Mouse (Mus musculus) embryonic facial prominence, embryonic 11.5 days (tissue): ENCODE measurements around the gene Itga1. TPM values are rescaled to one million over a fixed set of nuclear protein-coding genes. Genes with fewer than 3 reads are reported as not detected.

Source experiments
- ATAC-seq: fragments of 200-750 bp; cut with Nextera tagmentation; replicated peaks from 2 replicates; pipeline ENCODE4 v1.8.0; 2017; ENCODE audit warnings: low read depth; ENCODE audit not compliant: insufficient number of reproducible peaks, low FRiP score, low TSS enrichment
- DNase-seq: peaks from one replicate; pipeline ENCODE4 v3.0.0-alpha.2; 2015; ENCODE audit warnings: low spot score
- H3K27ac ChIP-seq: fragments of 300-500 bp; sonication (generic); replicated peaks from 2 replicates; pipeline ENCODE4 v1.5.1; 2014; ENCODE audit warnings: mild to moderate bottlenecking, low read depth, low read length, control low read depth
- H3K27me3 ChIP-seq: fragments of 300-500 bp; sonication (generic); 2 replicates; pipeline ENCODE4 v1.6.1; 2014; ENCODE audit warnings: mild to moderate bottlenecking, low read length, moderate library complexity, mixed read lengths; ENCODE audit not compliant: control insufficient read depth, insufficient read depth
- H3K36me3 ChIP-seq: fragments of 300-500 bp; sonication (generic); replicated peaks from 2 replicates; pipeline ENCODE4 v1.6.1; 2014; ENCODE audit warnings: low read depth, mild to moderate bottlenecking, low read length, moderate library complexity, mixed read lengths; ENCODE audit not compliant: control insufficient read depth, insufficient read depth
- H3K4me1 ChIP-seq: fragments of 300-500 bp; sonication (generic); 2 replicates; pipeline ENCODE4 v1.6.1; 2014; ENCODE audit warnings: low read length, mixed read lengths; ENCODE audit not compliant: control insufficient read depth, insufficient read depth
- H3K4me2 ChIP-seq: fragments of 300-500 bp; sonication (generic); 2 replicates; pipeline ENCODE4 v1.6.1; 2014; ENCODE audit warnings: low read depth, mild to moderate bottlenecking, control low read depth, low read length, moderate library complexity
- H3K4me3 ChIP-seq: fragments of 300-500 bp; sonication (generic); 2 replicates; pipeline ENCODE4 v1.5.1; 2014; ENCODE audit warnings: low read depth, low read length, control low read depth
- H3K9ac ChIP-seq: fragments of 300-500 bp; sonication (generic); replicated peaks from 2 replicates; pipeline ENCODE4 v1.6.1; 2014; ENCODE audit warnings: mild to moderate bottlenecking, control low read depth, low read length
- H3K9me3 ChIP-seq: fragments of 300-500 bp; sonication (generic); replicated peaks from 2 replicates; pipeline ENCODE4 v1.6.1; 2016; ENCODE audit warnings: mild to moderate bottlenecking, low read length, inconsistent platforms, mixed read lengths; ENCODE audit not compliant: control insufficient read depth
- WGBS: fragments of 180-500 bp; shearing (Covaris S2); extraction: QIAGEN DNeasy Blood & Tissue Kit; methylation state at CpG from one replicate; pipeline ENCODE4 v1.1.7; 2014; 5-methylcytosine and 5-hydroxymethylcytosine counted together
- polyA plus RNA-seq: library from polyadenylated mRNA; unstranded; fragments of >200 nt; fragmentation: Nextera tagmentation; extraction: Ambion mirVana; gene quantifications from 2 replicates; pipeline ENCODE4 v1.2.1, GENCODE M21; 2014

Gene Itga1
- polyA plus RNA-seq, 1 experiment from 2014 or later = 2.6 TPM

DNA sequence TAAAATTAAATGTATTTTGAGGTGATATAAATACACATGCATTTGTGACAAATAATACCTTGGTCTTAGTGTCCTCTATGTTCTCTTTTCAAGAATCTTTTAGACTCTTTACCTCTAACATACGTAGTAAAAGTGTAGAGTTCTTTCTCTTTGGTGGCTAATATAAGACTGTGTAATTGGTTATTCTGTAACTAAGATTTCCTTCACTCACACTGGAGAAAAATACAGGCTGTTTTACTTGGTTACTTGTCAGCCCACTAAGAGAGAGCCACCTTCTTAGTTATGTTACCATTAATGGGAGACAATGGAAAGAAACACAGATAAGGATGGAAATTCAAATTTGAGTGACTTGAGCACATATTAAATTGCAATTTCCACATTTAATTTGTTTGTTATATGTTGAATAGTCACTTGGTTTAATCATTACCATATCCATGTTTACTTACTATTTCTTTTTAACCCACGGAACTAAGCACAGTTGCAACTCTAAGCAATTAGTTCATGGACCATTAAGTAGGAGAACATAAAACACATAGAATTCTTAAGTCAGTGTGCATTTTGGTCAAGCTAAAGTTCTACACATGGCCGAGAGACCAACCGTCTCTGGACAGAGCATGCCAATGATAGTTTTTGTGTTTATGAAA lies 34.3 kb downstream of the Itga1 start:
- Histone ChIP-seq H3K4me1 (no peaks in the 10 kb centered on the region), H3K36me3 (no peaks in the 10 kb centered on the region), H3K27ac (no peak overlapping the region), H3K27me3 (no peaks in the 10 kb centered on the region), H3K9ac (no peak overlapping the region), H3K9me3 (no peaks in the 10 kb centered on the region), H3K4me3 (no peak overlapping the region), H3K4me2 (no peak overlapping the region)
- ATAC-seq (no peak), DNase-seq (no peak)
- WGBS = 89% methylated on average over 4 of the region's 4 CpGs

GRCm38 (mm10) chr13:115057555-115057954 lies 44.2 kb downstream of the Itga1 start:
- H3K9me3 ChIP-seq = no peaks in the 10 kb centered on the region
- H3K27ac ChIP-seq = no peak overlapping the region
- no peak overlapping the region for H3K4me3 ChIP-seq
- no peak overlapping the region for H3K9ac ChIP-seq
- 85% methylated on average over 5 of the region's 5 CpGs for WGBS
- ATAC-seq (no peak), DNase-seq (no peak)
- H3K4me1 ChIP-seq = no peaks in the 10 kb centered on the region
- H3K36me3 ChIP-seq = no peaks in the 10 kb centered on the region
- H3K4me2 ChIP-seq = no peak overlapping the region
- no peaks in the 10 kb centered on the region for H3K27me3 ChIP-seq

DNA sequence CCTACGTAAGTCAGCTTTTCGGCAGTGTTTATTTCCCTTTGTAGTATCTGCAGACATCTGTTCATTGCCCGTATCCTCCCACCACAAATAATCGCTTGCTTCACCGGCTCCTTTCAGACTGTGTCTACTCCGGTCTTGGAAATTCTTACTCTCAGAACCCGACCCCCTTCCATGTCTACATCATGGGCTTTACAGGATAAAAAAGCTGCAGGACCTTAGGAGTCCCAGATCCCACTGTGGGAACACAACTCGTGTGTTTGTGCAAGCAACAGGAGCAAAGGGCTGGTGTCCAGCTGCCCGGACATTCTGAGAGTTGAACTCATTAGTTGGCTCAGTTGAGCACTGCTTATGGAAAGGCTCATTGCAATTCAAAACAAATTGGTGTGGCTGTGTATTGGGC lies 47.0 kb downstream of the Itga1 start:
- Histone ChIP-seq H3K36me3 (no peaks in the 10 kb centered on the region), H3K4me2 (no peak overlapping the region), H3K4me3 (no peak overlapping the region), H3K4me1 (no peaks in the 10 kb centered on the region), H3K27me3 (no peaks in the 10 kb centered on the region), H3K27ac (no peak overlapping the region), H3K9ac (no peak overlapping the region), H3K9me3 (no peaks in the 10 kb centered on the region)
- no peak for ATAC-seq
- no peak for DNase-seq
- WGBS = 55% methylated on average over 9 of the region's 9 CpGs

DNA sequence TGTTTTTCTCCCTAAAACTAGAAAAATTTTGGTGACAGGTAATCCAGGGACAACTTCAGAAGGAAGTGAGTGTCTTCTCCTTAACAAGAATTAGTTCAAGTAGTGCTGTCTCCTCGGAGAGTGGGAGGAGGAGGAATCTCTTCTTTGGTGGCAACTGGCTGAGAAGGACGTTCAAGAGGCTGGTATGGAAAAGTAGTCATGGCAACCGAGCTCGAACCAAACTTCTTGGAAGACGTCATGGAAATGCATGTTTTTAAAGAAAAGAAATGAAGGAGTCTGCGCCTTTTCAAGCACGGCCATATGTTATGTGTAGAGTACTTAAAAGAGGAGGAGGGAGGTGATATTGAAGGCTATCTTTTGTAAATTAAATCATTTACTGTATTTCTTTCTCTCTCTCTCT lies 49.2 kb downstream of the Itga1 start:
- no peak overlapping the region for H3K4me2 ChIP-seq
- H3K9ac ChIP-seq = no peak overlapping the region
- no peak for DNase-seq
- no peak for ATAC-seq
- WGBS = 82% methylated on average over 7 of the region's 7 CpGs
- H3K36me3 ChIP-seq = no peaks in the 10 kb centered on the region
- no peak overlapping the region for H3K4me3 ChIP-seq
- H3K4me1 ChIP-seq = no peaks in the 10 kb centered on the region
- H3K9me3 ChIP-seq = no peaks in the 10 kb centered on the region
- no peaks in the 10 kb centered on the region for H3K27me3 ChIP-seq
- H3K27ac ChIP-seq = no peak overlapping the region

GRCm38 (mm10) chr13:115050660-115051559 lies 50.9 kb downstream of the Itga1 start:
- ATAC-seq (no peak), DNase-seq (no peak)
- no peaks in the 10 kb centered on the region for H3K36me3 ChIP-seq
- no peak overlapping the region for H3K4me3 ChIP-seq
- H3K27ac ChIP-seq = no peak overlapping the region
- no peaks in the 10 kb centered on the region for H3K9me3 ChIP-seq
- no peaks in the 10 kb centered on the region for H3K4me1 ChIP-seq
- no peak overlapping the region for H3K4me2 ChIP-seq
- H3K9ac ChIP-seq = no peak overlapping the region
- no peaks in the 10 kb centered on the region for H3K27me3 ChIP-seq
- 87% methylated on average over 13 of the region's 13 CpGs for WGBS

- Histone ChIP-seq H3K27me3 (no peaks in the 10 kb centered on the region), H3K4me3 (no peak overlapping the region), H3K4me2 (no peak overlapping the region), H3K9me3 (no peaks in the 10 kb centered on the region), H3K27ac (no peak overlapping the region), H3K9ac (no peak overlapping the region), H3K36me3 (no peaks in the 10 kb centered on the region), H3K4me1 (no peaks in the 10 kb centered on the region)
- ATAC-seq (no peak), DNase-seq (no peak)
- WGBS = 65% methylated on average over 2 of the region's 2 CpGs
These were observed 59.1 kb downstream of the Itga1 start for GRCm38 (mm10) chr13:115042652-115043051.

DNA sequence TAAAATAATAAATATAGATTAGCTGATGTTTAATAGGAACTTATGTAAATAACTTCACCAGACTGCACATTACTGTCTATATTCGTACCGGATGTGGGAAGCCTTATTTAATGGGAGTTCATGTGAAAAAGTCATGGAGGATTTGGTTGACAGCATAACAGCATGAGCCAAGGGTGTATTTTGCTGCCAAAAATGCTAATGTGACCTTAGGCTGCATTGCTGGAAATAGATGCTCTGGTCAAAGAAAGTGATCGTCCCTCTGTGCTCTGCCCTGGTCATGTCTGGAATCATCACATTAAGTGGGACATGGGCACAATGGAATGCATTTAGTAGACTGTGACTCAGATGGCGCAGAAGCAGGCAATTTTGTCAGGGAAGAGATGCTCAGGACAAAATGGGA lies 64.5 kb downstream of the Itga1 start:
- DNase-seq = no peak
- no peak overlapping the region for H3K27ac ChIP-seq
- no peak overlapping the region for H3K4me2 ChIP-seq
- no peak for ATAC-seq
- H3K4me3 ChIP-seq = no peak overlapping the region
- no peaks in the 10 kb centered on the region for H3K9me3 ChIP-seq
- no peaks in the 10 kb centered on the region for H3K4me1 ChIP-seq
- H3K27me3 ChIP-seq = no peaks in the 10 kb centered on the region
- H3K9ac ChIP-seq = no peak overlapping the region
- no peaks in the 10 kb centered on the region for H3K36me3 ChIP-seq
- 77% methylated on average over 4 of the region's 4 CpGs for WGBS

DNA sequence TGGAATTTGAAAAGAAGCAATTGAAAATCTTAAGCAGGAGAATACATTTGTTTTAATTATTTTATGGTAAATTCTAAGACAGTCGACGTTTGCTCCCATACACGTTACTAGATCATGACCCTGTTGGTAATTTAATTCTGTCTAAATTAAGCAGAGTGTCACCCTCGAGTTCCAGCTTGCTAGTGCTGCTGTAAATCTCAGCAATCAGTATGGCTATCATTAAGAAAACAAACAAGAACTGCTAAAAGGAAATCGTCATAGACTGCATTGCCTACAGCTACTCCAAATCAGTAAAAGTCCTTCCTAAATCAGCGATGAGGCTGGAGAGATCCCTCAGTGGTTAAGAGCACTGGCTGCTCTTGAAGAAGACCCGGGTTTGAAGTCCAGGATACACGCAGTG lies 66.4 kb downstream of the Itga1 start:
- DNase-seq = no peak
- Histone ChIP-seq H3K4me1 (no peaks in the 10 kb centered on the region), H3K9me3 (no peaks in the 10 kb centered on the region), H3K4me3 (no peak overlapping the region), H3K36me3 (no peaks in the 10 kb centered on the region), H3K27ac (no peak overlapping the region), H3K27me3 (no peaks in the 10 kb centered on the region), H3K9ac (no peak overlapping the region), H3K4me2 (no peak overlapping the region)
- WGBS = 63% methylated on average over 8 of the region's 8 CpGs
- no peak for ATAC-seq
